Mouse (Mus musculus) lung, postnatal 0 days (tissue): Measurements from ENCODE around the gene Otof.

Source experiments
- CTCF ChIP-seq: IDR thresholded peaks from 2 replicates; pipeline ENCODE4 v1.5.1; 2016; ENCODE audit warnings: antibody characterized with exemption, mild to moderate bottlenecking
- EP300 ChIP-seq: IDR thresholded peaks from 2 replicates; pipeline ENCODE4 v1.6.1; 2016; ENCODE audit warnings: antibody characterized with exemption, mild to moderate bottlenecking, control low read depth

GRCm38 (mm10) chr5:30493723-30494122 is 32.0 kb upstream of the Otof start:
- TF ChIP-seq CTCF (no peak), EP300 (no peak)
